Mouse (Mus musculus): Measurements from ENCODE around the gene Maob. TPM values are rescaled to one million over a fixed set of nuclear protein-coding genes. Genes with fewer than 3 reads are reported as not detected.

The Maob gene
- total RNA-seq (2021): 10 to 100 TPM; 15.3 to 22.0 TPM
- long read RNA-seq, experiment 1, transcript Maob-201 (15 exons, 2,411 nt): major isoform, 26 of 34 reads
- long read RNA-seq, experiment 1, partial matches to known transcripts: 3 of 34 reads
- long read RNA-seq, experiment 1, other reads (novel, unspliced or antisense): 5 of 34 reads
- long read RNA-seq, experiment 2, transcript Maob-201 (15 exons, 2,411 nt): major isoform, 18 of 20 reads
- long read RNA-seq, experiment 2, partial matches to known transcripts: 0 of 20 reads
- long read RNA-seq, experiment 2, other reads (novel, unspliced or antisense): 2 of 20 reads

DNA sequence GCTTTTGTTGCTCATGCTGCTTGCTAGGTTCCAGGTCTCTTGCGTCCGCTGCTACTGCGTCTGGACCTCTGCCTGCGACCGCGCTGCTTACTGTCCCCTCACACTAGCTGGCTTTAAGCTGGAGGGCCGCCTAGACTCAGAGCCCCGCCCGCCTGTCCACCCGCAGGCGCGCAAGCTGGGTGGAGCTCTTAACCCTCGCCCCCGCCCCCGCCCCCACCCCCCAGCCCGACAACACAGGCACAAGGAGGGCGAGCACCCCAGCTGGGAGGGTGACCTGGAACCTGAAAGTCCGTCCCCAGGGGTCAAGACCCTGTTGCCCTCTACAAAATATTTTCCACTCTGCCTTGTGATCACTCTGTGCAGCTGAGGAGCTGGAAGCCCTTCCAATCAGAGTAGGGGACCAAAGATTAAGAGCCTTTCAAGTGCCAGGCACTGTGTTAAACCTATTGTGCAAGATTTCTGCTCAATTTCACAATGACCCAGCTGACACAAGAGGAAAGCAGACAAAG lies at the start of gene Maob:
Maob (minus strand) TSS at position 106 of the 509 bp plus-strand sequence.
- peak; percentile 23 for DNase-seq (ENCODE audit: low spot score)

DNA sequence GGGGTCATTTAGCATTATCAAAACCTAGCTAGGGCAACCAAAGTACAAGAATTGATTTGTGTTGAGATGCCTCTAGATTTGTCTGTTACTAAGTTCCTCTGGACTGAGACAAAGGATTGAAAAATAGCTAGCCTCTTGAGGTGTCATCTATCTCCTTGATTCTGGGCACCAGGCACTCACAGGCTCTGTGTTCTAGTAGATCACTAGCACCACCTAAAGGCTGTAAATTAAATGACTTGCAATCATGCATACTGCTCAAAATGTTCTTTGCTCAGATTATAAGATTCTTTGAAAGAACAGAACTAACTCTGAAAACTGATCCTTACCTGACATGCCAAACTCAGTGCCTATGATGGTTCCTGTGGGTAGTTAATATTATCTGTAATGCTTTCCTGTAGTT lies 43.1 kb upstream of the Maob start:
- peak; percentile 1 for DNase-seq (ENCODE audit: low spot score)

DNA sequence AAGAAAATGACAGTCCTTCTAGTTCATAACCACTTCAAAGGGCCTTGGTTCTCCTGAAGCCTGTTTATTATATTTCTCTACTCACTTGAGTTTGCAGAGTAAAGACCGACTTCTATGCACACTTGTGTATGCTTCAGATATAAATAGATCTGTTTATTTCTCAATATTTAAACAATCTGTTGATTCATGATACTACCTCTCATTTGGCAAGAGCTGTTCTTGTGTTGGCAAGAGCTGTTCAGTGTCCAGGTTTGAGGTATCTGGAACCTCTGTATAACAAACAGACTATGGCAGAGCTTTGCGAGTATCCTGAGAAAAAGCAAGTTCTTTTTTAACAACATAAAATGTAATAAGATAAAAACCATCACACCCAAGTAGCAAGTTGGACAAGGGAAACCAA lies 28.9 kb upstream of the Maob start:
- no peak for DNase-seq (ENCODE audit: low spot score)

DNA sequence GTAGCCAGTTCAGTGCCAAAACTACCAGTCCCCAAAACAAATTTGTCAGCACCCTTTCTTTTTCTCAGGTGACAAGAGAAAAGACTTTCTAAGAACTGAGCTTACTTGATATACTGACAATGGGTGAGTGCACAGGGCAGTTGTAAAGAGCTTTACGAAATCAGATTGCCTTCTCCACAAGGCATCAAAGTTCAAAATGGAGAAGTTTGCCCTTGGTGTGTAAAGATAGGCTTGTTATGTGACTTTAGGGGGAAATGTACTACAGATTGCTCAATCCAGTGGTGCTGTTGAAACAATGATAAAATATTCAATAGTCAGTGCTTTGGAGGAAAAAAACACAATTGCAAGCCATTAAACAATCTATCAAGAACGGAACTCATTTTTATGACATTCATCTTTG lies 24.3 kb upstream of the Maob start:
- no peak for DNase-seq (ENCODE audit: low spot score)

DNA sequence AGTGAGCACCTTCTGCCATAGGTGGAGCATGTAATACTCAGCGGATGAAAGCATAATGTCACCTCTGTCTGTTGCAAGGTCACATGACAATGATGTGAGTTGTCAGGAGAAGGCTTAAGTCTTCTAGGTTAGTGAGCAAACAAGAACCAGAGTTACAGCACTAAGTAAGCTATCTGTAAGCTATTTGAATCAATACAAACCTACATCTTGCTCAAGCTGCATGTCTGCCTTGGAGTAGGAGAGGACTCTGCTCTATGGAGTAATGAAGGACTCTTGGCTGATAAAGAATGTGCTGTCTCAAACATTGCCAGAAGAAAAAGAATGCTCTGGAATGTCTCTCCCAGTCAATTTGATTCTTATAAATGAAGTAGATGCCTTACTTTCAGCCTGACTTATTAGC lies 20.1 kb upstream of the Maob start:
- no peak for DNase-seq (ENCODE audit: low spot score)

DNA sequence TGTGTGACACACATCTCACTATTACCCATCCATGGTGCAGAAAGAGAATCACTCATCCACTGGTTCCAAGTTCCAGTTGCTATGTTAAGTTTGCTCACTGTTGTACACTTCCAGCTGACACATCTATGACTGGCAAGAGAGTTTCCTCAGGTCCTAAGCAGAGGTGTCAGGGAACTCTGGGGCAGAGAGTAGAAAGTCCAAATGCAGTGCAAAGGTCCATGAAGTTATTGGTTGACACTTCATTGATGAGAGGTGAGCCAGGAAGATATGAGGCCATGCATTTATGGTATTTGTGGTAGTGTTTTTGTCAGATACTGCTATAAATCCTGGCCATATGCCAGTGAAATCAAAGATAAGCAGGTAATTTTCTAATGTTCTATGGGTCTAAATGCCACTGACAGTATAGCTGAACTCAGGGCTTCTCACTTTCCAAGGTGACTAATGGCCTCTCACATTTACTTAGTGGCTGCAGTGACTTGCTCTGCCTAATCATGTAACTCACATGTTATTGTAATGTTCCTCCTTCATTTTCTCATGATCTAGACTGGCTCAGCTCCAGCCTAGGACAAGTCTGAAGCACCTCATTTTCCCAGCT lies 19.4 kb upstream of the Maob start:
- no peak for DNase-seq (ENCODE audit: low spot score)

DNA sequence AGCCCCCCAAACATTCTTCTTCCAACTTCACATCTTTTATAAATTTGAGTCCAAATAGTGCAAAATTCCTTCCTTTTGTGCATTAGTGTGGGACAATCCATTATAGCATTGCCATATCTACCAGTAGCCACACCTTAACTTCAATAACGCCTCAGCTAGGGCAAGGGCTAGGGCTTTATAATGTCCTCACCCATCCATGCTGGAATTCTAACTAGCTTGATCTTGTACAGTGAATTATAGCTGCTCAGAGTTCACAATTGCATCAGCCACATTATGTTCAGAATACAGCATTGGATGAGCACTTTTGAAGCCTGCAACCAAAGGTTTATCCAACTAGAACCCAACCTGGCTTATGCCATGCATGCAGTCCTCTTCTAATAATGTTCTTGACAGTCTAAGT lies 8.9 kb upstream of the Maob start:
- no peak for DNase-seq (ENCODE audit: low spot score)

DNA sequence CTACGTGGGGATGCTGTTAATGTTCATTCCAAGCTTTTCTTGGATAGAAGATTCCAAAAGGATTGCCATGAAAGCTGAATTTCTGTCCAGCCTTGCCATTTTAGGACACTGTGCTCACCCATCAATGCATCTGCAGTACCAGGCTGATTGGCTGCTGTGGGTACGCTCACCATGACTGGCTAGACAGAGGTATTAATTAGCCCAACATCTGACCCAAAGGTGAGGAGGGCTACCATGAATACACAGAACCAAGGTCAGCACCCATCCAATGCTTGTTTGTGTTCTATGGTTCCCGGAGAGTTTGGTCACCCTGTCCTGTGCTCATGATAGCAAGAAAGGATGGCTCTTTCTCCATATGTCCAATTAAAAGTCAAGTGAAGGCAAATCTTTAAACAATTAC lies 1.2 kb downstream of the Maob start:
- no peak for DNase-seq (ENCODE audit: low spot score)

DNA sequence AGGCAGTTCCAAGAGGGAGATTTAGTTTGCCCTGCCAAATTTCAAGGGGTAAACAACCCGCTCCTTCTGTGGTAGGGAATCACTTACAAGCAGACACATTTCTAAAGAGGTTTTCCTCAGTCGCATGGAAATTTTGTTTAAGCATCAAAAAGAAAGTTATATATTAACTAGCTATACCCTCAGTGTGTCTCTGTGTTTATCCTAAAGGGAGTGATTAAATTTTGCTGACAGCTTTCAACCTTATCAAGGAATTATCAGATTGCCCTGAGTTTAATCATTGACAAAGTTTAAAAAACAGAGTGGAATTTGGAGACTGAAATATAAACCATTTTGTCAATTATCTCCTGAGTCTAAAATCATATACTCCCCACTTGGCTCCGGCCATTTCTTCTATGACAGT lies 5.1 kb downstream of the Maob start:
- DNase-seq (ENCODE audit: low spot score): no peak

DNA sequence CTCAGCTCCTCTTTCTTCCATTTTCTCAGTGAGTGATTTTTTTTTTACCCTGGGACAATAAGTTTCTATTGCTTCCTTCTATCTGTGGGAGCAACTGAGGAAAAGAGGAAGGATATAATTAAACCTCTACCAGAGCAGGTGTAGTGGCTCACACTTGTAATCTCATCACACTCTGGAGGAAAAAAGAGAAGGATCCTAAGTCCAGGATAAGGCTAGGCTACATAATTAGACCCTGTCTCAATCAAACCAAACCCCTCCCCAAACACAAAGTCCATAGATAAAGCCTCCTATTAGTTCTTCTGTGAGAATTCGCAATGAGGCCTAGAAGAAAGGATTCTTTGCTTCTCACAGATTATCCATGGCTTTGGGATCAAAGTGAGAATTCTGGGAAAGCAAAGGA lies 49.7 kb downstream of the Maob start:
- DNase-seq (ENCODE audit: low spot score): no peak

DNA sequence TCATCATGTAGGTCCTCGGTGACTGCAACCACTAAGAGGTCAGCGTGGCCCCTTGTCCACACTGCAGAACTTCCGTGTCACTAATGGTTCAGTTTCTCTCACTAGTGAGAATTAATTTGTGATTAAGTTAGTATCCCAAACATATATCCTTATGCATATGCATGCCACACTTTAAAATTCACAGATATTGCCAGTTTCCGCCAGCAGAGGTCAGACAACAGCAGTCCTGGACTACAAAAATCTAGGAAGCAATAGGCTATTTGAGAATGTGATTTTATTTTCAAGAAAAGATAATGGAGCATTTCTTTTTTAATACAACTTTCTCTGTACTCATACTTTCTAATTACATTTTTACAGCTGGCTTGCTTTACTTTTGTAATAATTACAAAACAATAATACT lies 51.0 kb downstream of the Maob start:
- peak; percentile 0 for DNase-seq (ENCODE audit: low spot score)

DNA sequence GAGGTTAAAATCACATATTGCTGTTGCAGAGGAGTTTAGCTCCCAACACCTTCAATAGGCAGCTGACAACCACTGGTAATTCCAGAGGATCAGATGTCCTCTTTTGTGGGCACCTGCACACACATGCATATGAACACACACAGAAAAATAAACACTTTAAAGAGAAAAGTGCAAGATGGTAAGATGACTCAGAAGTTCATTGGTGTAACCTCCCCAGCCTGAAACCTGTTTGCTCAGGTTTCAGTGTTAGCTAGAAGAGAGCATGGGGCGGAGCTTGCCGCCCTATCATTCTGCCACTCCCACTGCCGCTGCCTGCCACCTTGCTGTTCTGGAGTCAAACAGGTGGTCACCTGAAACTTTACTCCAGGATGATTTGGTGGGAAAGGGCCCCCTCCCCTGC lies 55.7 kb downstream of the Maob start:
- no peak for DNase-seq (ENCODE audit: low spot score)

DNA sequence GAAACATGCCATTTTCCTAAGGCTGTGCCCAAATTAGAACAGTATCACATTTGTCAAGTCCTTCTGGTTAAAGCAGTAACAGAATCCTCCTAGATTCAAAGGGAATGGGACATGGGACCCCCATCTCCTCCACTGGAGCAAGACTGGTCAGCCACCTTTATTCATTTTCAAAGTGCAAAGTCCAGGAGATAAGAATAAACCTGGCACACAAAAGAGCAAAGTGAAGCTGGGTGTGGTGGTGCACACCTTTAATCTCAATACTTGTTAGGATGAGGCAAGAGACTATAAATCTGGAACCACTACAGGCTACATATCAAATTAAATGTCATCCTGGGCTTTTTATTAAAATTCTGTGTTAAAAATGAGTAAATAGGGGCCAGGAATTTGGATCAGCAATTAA lies 62.4 kb downstream of the Maob start:
- no peak for DNase-seq (ENCODE audit: low spot score)

DNA sequence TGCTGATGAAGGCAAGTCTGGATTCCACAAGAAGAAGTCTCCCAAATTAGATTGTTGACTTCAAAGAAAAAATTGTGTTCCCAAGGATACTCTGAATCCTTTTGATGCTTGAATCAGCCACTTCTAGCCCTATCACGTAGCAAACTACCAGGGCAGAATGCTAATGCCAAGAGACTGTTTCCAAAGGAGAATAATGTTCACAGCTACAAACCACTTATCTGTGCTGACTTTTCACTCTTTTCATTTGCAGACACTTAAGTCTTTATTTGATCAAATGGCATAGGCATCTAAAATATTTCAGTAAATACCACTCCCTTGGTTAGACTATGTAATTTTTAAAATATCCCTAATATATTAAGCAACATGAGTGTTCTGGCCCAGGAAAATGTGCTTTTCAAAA lies 68.2 kb downstream of the Maob start:
- no peak for DNase-seq (ENCODE audit: low spot score)

DNA sequence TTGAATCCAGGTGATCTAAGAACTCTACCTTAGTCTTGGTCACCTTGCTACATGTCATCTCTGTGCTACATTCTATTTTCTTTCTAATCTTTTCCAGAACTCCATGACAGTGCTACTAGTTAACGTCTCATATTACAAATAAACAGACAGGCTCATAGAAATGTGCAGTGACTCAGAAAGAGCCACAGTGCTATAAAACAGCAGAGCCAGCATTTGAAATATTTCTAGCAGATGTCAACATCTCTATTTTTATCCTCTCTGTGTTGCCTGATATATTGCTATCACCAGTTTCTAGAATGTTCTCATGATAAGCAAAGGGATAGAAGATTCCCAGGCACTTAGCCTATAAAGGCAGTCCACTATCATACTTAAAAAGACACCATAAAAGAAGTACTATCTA lies 103.1 kb downstream of the Maob start:
- no peak for DNase-seq (ENCODE audit: low spot score)

DNA sequence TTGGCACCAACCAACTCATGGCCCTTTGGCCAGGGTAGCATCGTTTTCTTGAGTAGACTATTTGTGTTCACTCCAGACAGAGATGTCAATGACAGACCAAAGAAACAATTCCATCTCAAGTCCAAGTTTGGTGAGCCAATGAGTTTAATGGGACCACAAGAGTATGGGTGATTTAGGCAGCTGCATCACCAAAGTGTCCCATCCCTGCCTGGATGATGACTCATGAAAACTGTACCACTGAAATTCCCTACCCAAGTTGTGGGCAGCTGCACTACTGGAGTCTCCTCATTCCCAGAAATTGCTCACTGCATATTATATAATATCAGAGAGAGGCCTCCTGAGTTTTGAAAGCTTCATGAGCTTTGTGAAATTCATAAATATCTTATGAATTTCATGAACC lies 111.1 kb downstream of the Maob start:
- DNase-seq (ENCODE audit: low spot score): no peak

Other genes starting within 250 kb of the Maob start
- gene Maoa, start 197.7 kb downstream of the Maob start, total RNA-seq (2021): 1 to 10 TPM; 3.6 to 5.3 TPM
- gene Ndp, start 94.4 kb upstream of the Maob start, total RNA-seq (2021): not detected

Measured in gastrocnemius, adult 18-20 months (tissue).